Mouse (Mus musculus) E14TG2a.4 (cell line): Measurements from ENCODE around the gene Notch2.

Experiments used
- CTCF ChIP-seq: conservative IDR thresholded peaks from 2 replicates; pipeline ENCODE4 v1.5.1; 2014; ENCODE audit warnings: low read length
- NANOG ChIP-seq: IDR thresholded peaks from 2 replicates; pipeline ENCODE4 v1.6.1; 2014; ENCODE audit warnings: borderline replicate concordance, low read length, mixed read lengths
- POU5F1 ChIP-seq: IDR thresholded peaks from 2 replicates; pipeline ENCODE4 v1.6.1; 2014; ENCODE audit warnings: low read length, borderline replicate concordance

DNA sequence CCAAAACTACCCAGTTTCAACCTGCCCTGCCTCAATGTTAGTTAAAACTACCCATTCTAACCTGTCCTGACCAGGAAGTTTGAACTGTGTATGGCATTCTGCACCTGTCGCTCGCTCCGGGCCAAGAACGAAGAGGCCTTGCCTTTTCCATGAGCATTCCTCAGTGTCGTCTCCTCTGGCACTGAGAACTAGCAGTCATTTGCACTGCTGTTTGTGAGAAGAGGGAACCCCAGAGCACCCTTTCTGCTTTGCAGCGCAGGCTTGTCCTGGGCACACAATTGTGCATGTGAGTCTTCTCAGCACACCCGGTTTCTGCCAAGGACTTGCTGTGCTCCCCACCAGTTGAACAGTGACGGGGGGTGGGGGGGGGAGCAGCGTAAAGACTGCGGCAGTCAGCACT lies 15.6 kb downstream of the Notch2 start:
- TF ChIP-seq CTCF (no peak), NANOG (no peak), POU5F1 (no peak)
